Mouse (Mus musculus): ENCODE measurements around the gene Hip1r.
A peak's percentile ranks its signal among the peaks of the same experiment; 100 is the strongest.

Gene Hip1r

DNA sequence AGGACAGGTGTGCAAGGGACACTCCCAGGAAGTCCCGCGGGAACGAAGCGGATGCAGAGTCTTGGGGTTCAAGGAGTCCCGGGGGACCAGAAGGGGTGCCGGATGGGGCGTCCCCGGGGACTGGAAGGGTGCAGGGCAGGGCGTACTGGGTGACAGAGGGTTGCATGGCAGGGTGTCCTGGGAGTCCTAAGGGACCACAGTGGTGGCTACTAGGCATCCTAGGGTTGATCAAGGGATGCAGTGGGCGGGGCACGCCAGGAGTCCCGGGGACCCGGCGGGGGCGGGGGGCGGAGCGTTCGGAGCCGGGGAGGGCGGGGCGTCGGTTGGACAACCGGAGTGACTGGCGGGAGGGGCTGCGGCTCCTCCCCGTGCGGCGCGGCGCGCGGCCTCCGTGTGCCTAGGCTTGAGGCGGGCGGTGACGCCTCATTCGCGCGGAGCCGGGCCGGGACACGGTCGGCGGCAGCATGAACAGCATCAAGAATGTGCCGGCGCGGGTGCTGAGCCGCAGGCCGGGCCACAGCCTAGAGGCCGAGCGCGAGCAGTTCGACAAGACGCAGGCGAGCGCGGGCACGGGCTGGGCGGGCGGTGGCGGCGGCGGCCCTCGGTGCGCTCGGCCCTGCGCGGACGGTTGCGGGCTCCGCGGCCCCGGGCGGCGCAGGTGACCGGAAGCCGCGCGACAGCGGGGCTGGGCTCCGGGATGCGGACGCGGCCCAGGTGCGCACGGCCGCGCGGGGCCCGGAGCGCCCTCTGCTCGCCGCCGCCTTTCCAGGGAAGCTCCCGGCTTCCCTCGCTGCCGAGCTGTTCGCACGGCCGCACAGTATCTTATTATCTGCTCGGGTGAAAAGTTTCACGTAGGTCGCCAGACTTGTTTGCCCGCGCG, at the start of gene Hip1r:
TSS of gene Hip1r (plus strand) at position 330 of the 880 bp plus-strand sequence.
- peak; percentile 43 for DNase-seq (ENCODE audit: low read depth, low spot score)

DNA sequence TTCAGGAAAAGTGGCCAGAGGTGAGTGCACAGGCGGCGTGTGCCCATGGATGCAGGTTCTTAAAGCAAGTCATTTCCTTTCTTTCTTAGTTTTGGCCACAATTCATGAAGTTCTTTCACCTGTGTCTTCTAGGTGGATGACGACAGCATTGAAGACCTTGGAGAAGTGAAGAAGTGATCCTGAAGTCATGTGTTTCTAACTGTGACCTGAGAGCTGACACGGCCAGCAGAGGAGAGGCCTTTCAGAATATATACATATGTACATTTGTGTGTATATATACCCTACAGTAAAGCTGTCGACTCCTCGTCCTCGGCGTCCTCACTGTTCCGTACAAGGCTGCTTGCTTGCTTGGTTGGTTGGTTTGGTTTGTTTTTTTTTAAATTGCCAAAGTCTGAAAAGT, 46.3 kb upstream of the Hip1r start, which contains the start of gene Gm43518:
TSS of gene Gm43518 (plus strand) at position 301 of the 400 bp plus-strand sequence.
- no peak for DNase-seq (ENCODE audit: low read depth, low spot score)

DNA sequence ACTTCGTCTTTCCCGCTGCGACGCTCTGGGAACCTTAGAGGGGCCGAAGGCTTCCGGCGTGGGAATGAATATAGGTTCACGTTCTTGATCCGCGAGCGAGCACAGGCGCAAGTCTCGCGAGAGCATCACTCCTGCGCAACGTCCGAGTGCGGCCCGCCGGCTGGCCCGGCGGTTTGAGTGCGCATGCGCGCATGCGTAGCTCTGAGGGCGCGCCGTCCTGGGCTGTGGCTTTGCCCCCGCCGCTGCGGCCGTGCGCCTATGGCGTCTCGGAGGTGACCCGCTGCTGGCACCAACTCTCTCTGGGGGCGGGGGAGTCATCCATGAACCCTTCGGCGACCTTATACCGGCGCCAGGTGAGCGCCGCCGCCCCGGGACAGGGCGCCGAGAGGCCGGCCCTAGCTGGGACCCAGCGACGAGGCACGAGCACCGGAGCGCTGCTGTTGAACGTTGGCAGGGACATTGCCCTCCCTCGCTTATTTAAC, 42.9 kb upstream of the Hip1r start, which contains the start of gene Ccdc62:
TSS of gene Ccdc62 (plus strand) at position 172 of the 482 bp plus-strand sequence.
- peak; percentile 98 for DNase-seq (ENCODE audit: low read depth, low spot score)

DNA sequence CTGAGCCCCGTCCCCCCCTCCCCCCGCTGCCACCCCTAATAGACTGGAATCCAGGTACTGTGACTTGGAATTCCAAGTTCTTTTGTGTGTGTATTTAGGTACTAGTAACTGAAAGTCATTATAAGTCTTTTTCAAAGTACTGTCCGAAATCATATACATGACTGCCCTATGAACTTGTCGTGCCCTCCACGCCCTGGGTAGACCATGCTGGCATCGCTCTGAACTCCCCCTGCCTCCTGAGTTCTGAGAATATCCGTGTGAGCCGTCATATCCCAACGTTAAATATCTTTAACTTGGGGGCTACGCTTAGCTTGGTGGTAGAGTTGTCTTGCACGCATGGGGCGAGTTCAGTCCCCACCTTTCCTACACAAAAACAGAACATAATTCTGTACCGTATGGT, 42.3 kb upstream of the Hip1r start:
- DNase-seq (ENCODE audit: low read depth, low spot score): no peak

DNA sequence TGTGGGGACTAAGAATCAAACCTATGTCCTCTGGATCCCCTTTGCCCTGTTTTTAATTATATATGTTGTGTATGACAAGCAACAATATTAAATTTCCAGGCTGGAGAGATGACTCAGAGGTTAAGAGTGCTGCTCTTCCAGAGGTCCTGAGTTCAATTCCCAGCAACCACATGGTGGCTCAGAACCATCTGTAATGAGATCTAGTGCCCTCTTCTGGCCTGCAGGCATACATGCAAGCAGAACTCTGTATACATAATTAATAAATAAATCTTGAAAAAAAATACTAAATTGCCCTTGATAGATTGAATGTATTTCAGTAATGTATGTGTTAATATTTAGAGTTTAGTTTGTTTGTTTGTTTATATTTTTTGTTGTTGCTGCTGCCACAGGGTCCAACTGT, 40.5 kb upstream of the Hip1r start:
- no peak for DNase-seq (ENCODE audit: low read depth, low spot score)

DNA sequence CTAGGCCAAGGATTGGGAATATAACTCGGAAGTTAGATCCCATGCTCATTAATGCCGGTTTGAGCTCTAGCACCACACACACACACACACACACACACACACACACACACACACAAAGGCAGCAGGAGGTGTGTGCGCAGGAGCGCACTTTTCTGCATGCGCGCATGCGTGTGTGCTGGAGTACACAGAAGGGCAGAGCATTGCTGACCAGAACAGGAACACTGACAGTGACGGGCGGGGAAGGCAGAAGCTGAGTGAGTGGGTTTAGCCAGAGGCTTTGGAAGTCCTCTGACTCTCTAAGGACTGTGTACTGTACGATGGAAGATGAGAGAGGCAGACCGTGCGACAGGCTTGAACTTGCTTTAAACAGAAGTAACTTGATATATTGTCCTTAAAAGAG, 39.9 kb upstream of the Hip1r start:
- peak; percentile 33 for DNase-seq (ENCODE audit: low read depth, low spot score)

DNA sequence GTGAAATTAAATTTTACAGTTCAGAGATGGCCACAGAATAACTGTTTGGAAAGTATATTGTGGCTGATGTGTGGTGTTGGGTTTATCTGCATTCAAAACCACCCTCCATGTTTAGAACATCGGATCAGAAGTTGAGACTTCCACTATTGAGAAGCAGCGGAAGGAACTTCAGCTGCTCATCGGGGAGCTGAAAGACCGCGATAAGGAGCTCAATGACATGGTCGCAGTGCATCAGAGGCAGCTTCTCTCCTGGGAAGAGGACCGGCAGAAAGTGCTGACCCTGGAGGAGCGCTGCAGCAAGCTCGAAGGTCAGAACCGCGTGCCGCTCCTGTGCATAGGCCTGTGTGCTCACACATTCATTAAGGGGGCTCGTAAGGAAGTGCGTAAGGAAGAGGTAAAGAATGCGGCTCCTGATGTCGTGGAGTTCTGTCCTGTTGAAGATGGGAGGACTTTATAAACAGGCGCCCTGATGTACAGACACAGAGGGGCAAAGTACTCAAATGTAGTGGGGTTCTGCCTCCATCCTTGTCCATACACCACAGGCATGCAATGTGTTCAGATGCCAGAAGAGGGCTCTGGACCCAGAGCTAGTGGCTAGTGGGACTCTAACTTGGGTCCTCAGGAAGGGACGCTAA, 39.4 kb upstream of the Hip1r start:
- peak; percentile 83 for DNase-seq (ENCODE audit: low read depth, low spot score)

DNA sequence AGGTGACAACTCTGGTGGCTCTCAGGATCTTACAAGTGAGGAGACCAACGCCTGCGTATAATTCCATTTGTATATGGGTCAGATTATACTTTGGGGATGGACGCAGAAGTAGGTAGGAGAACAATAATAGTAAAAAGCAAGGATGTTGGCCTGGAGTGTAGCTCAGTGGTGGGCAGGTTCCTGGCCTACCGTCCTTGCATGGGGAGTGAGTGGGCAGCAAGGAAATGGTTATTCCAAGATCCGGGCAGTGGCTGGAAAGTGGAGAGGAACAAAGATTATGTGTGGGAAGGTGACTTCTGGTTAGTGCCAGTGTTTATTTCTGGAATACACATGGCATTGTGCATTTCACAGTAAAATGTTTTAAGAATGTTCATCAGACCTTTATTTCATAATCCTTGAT, 37.5 kb upstream of the Hip1r start:
- no peak for DNase-seq (ENCODE audit: low read depth, low spot score)

DNA sequence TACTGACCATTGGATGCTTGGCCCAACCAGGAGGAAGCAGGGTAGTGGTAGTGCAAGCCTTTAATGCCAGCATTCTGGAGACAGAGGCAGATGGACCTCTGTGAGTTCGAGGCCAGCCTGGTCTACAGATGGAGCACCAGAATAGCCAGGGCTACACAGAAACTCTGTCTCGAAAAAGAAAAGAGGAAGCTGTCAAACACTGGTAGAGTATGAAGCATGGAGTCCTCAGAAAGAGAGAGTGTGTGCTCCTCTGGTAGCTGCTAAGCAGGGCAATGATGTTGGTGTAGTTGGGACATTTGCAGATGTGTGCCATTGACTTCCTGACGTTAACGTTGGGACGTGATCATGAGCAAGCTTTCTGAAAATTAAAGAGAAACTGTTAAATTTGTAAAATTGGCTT, 34.9 kb upstream of the Hip1r start:
- DNase-seq (ENCODE audit: low read depth, low spot score): no peak

DNA sequence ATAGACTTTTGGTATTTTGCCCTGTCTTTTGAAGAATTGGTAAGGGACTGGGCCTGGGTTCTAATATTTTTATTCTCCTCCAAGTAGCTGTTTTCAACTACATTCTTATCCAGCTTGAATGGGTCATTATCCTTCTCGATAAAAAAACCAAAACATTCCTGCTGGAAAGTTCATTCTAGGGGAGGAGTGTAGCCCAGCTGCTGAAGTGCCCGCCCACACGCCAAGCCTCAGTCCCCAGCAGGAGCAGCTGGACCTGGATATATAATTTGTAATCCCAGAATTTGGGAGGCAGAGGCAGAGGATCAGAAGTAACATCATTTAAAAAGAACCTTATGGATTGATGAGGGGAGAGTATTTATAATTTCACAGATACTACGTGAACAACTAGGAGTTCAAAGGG, 26.9 kb upstream of the Hip1r start:
- DNase-seq (ENCODE audit: low read depth, low spot score): no peak

DNA sequence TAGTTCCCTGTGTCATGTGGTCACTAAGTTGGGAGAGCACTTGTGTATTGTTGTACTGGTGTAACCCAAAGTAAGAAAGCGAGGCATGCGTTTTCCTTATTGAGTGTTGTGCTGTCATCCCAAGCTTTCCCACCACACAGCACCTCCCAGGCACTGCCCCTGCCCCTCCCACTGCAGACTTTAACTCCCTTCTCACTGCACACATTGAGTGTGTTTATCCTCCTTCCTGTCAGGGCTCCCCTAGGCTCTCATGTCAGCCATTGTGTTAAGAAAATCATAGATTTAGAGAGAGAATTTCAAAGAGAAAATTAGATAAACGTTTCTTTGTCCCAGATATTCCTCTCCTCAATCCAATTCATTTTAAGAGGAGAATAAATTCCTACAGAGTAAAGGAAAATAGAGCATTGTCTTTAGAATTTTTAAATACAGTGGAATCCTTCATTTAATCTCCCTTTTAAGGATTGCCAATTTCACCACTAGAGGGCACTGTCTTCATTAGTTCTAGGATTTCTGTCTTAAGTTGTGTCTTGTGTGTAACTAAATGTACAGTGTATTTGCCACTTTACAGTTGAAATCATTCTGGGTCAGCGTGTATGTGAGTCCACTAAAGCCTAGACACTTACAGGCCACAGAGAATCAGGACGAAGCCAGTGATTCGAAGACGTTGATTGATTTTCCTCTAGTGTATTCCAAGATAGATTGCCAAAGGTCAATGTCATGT, 26.2 kb upstream of the Hip1r start:
- DNase-seq (ENCODE audit: low read depth, low spot score): no peak

DNA sequence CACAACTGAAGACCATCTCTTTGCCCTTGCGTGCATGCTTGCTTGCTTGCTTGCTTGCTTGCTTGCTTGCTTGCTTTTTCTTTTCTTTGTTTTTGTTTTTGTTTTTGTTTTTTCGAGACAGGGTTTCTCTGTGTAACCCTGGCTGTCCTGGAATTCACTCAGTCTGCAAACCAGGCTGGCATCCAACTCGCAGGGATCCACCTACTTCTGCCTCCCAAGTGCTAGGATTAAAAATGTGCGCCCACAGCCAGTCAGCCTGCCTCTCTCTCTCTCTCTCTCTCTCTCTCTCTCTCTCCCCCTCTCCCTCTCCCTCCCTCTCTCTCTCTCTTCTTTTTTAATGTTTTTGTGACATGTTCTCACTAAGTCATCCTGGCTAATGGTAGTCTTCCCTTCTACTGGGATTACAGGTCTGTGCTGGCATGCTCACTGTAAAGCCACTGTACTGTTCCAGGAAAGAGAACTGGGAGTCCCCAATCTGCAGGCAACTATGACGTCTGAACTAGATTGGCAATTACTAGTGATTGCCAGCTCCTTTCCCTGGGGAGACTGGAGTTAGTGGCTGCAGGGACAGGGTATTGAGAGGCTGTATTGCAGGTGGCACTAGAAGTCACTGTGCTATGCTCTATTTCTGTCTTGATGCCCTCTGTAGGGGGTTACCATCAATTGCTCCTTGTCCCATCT, 20.9 kb upstream of the Hip1r start:
- DNase-seq (ENCODE audit: low read depth, low spot score): no peak

DNA sequence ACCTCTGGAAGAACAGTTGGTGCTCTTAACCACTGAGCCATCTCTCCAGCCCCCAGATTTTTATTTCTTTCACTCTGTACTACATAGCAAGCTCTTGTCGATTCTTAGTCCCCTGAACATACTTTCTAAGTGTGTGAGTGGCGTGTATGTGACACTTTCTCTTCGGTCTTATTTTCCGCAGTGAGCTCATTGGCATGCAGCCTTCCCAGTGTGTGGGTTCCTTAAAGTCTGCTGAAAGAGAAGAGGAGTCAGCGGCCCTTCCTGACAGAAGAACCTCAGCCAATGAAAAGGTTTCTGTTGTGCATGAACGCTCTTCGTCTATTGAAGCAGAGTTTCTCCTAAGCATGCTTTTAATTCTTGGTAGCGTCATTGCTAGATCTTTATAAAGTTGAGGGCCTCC, 16.2 kb upstream of the Hip1r start:
- no peak for DNase-seq (ENCODE audit: low read depth, low spot score)

DNA sequence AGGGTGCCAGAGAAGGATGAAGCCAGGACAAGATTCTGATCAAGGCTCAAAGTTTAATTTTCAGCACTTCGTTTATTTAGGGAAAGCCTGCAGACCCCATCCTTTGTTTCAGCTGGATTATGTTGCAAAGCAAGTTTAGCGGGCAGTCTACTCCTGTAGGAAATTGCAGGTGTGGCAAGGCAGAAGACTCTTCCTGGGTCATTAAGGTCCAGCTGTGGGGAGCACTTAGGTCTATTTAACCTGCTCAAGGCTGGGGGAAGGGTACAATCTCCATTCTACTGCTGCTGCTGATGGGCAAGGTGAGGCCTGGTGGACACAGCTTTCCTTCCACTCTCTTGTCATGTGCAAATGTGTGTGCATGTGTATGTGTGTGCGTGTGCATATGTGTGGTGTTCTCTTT, 14.4 kb upstream of the Hip1r start:
- no peak for DNase-seq (ENCODE audit: low read depth, low spot score)

DNA sequence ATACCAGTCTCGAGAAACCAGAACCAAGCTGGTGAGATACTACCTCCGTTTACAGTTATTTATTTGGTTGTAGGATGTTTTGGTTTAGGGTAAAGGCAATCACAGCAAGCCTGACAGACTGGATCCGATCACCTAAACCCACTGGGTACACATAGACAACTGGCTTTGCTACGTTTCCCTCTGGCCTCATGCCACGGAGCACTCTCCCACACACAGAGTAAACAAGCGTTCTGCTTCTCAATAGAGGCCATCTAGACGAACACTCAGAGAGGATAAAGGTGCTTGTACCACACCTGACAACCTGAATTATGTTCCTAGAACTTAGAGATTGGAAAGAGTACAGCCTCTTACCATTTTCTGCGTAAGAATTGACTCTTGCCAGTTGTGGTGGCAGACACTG, 13.3 kb upstream of the Hip1r start:
- DNase-seq (ENCODE audit: low read depth, low spot score): no peak

DNA sequence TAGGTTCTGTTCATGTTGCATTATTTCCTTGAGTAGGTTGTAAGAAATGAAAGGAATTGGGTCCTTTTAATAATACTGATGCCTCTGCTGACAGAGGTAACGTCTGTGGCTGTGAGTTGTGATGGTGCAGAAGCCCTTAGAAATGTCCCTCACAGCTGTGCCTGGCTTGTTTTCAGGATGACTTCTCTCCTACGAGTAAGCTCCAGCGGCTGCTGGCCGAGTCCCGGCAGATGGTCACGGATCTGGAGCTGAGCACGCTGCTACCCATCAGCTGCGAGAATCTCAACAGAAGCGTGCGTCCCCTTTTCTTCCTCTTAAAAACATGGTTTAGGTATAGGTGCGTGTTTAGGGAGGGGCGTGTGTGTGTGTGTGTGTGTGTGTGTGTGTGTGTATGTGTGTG, 12.4 kb upstream of the Hip1r start:
- no peak for DNase-seq (ENCODE audit: low read depth, low spot score)

DNA sequence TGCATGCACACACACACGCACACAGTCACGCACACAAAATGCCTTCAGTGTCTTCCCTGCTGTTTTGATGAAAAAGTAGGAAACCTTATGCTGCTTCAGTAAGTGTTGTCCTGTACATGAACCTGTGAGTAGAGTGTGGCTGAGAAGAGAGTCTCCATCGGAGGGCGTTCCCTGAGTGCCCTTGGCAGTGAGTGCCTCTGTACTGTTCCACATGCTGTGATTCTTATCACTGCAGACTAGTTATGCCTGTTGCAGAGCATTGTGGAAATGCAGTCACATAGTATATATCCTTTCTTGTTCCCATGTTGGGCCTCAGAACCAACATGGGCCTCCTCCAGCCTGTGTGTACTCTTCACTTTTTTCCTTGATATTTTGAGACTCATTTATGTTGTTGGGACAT, 9.2 kb upstream of the Hip1r start:
- no peak for DNase-seq (ENCODE audit: low read depth, low spot score)

DNA sequence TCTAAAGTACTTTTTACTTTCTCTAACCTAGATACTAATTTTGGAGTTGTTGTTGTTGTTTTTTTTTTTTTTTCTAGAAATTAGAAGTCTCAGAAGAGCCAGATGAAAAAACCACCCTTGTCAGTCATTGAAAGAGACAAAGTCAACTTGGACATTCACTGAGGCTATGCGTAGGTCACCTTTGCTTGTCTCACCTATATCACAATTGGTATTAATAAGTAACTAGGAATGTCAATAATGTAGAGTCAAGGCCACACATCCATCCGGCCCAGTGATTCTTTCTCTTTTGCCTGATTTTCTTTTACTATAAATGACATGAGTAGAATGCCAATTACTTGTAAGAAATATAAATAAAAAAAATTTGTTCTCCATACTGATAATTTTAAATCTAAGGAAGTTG, 6.7 kb upstream of the Hip1r start:
- no peak for DNase-seq (ENCODE audit: low read depth, low spot score)

DNA sequence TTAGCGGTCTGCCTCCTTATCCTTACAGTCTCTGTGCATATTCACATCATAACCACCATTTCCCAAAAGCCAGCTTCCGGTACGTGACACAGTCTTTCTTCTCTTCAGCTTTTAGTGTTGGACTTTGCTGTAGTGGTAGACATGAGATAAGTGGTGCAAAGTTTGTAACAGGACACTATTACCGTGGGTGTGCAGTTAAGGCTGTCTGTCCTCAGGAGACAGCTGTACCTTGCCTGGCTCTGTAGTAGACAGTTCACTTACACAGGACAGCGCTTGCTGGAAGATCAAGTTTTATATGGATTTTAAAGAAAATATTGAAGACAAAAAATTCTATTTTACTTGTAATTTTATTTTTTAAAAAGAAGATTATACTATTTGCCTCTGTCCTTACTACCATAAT, 5.0 kb upstream of the Hip1r start:
- DNase-seq (ENCODE audit: low read depth, low spot score): no peak

DNA sequence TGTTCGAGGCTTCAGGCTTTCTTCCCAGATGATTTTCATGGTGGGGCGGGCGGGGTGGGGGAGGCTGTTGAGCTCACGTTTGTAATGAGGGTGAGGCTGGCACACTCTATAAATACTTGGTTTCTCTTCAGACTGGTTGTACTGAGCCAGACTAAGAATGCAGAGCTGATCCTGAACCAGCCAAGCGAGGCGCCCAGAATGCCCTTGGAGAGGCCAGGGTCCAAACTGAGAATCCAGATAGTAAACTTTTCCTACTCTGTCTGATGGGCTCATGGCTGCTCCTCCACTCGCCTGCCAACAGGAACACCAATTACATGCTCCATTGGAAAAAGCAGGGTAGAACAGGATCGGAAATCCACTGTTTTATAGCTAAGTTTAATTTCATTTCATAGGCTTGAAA, 4.2 kb upstream of the Hip1r start:
- DNase-seq (ENCODE audit: low read depth, low spot score): no peak

DNA sequence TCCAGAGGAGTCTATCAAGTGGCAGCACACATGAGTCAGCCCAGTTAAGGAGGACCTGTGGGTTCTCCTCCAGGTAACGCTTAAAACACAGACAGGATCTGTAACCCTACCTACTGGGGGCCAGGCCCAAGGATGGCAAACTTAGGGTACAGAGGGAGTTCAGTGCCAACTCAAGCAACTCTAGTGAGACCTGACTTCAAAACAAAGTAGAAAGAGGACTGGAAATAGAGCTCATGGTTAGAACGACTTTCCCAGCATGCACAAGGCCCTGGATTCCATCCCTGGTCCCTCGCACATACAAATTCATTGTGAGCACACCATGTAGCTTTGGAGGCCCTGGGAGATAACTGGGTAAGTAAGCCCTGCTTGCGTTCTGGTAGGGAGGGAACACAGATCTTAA, 2.9 kb upstream of the Hip1r start:
- no peak for DNase-seq (ENCODE audit: low read depth, low spot score)

DNA sequence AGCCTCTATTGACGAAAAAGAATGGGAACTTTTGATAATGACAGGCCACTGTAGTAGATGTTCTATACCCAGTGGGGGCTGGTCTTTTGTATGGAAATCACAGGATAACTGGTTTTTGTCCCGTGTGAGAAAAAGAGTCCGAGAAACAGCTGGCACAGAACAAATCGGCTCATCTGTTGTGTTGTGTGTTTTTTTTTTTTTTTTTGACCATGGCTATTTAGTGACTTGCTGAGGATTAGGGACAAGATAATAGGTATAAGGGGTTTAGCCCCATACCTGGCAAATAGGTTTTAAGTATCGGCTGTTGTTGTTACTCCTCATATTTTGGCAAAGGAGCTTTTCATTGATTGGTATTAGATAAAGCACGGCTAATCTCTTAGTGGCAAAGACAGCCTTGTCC, 975 bp upstream of the Hip1r start:
- DNase-seq (ENCODE audit: low read depth, low spot score): no peak
